Mouse (Mus musculus): ENCODE measurements around the gene Sgf29. TPM values are rescaled to one million over a fixed set of nuclear protein-coding genes. Genes with fewer than 3 reads are reported as not detected.
A peak's percentile ranks its signal among the peaks of the same experiment; 100 is the strongest.
"Not testable (repeated sequence)": the region's sequence is repeated elsewhere in the genome, so short reads cannot be mapped to it uniquely, and the experiment has no call there.

Sgf29 gene
- polyA plus RNA-seq, 1 experiment from 2014 or later = 65.6 TPM

- H3K4me3 ChIP-seq = no peak overlapping the region
- H3K27me3 ChIP-seq (replicated peaks; ENCODE audit: low read depth, poor library complexity, severe bottlenecking) = no peaks in the 10 kb centered on the region
- 59% methylated on average over 6 of the region's 6 CpGs for WGBS
- no peaks in the 10 kb centered on the region for H3K36me3 ChIP-seq (replicated peaks)
- peak overlapping the region; percentile 37; the same call in 1 of the 2 replicates for H3K27ac ChIP-seq (replicated peaks)
- peaks cover 7% of the 10 kb centered on the region for H3K4me1 ChIP-seq
- no peaks in the 10 kb centered on the region for H3K9me3 ChIP-seq
- no peak for DNase-seq (ENCODE audit: low spot score)
These were observed 23.7 kb upstream of the Sgf29 start for GRCm38 (mm10) chr7:126625369-126625768.

GRCm38 (mm10) chr7:126625807-126626600 lies 23.1 kb upstream of the Sgf29 start:
- peaks cover 7% of the 10 kb centered on the region for H3K4me1 ChIP-seq
- H3K27ac ChIP-seq (replicated peaks) = peak overlapping the region; percentile 37; the same call in 1 of the 2 replicates
- no peaks in the 10 kb centered on the region for H3K9me3 ChIP-seq
- 86% methylated on average over 3 of the region's 3 CpGs for WGBS
- DNase-seq (ENCODE audit: low spot score) = no peak
- no peak overlapping the region for H3K4me3 ChIP-seq
- H3K27me3 ChIP-seq (replicated peaks; ENCODE audit: low read depth, poor library complexity, severe bottlenecking) = no peaks in the 10 kb centered on the region
- H3K36me3 ChIP-seq (replicated peaks) = no peaks in the 10 kb centered on the region

GRCm38 (mm10) chr7:126628111-126628510 lies 21.0 kb upstream of the Sgf29 start:
- Histone ChIP-seq H3K4me1 (peaks cover 7% of the 10 kb centered on the region), H3K36me3 (replicated peaks) (no peaks in the 10 kb centered on the region), H3K27ac (replicated peaks) (no peak overlapping the region; the same call in 1 of the 2 replicates), H3K9me3 (no peaks in the 10 kb centered on the region), H3K4me3 (no peak overlapping the region), H3K27me3 (replicated peaks; ENCODE audit: low read depth, poor library complexity, severe bottlenecking) (no peaks in the 10 kb centered on the region)
- no peak for DNase-seq (ENCODE audit: low spot score)
- WGBS = 64% methylated on average over 6 of the region's 6 CpGs

GRCm38 (mm10) chr7:126629915-126630314 lies 19.2 kb upstream of the Sgf29 start:
- no peak overlapping the region for H3K27ac ChIP-seq (replicated peaks)
- H3K4me3 ChIP-seq = no peak overlapping the region
- WGBS = 61% methylated on average over 3 of the region's 3 CpGs
- H3K27me3 ChIP-seq (replicated peaks; ENCODE audit: low read depth, poor library complexity, severe bottlenecking) = no peaks in the 10 kb centered on the region
- no peak for DNase-seq (ENCODE audit: low spot score)
- H3K9me3 ChIP-seq = no peaks in the 10 kb centered on the region
- peaks cover 7% of the 10 kb centered on the region for H3K4me1 ChIP-seq
- no peaks in the 10 kb centered on the region for H3K36me3 ChIP-seq (replicated peaks)

GRCm38 (mm10) chr7:126630824-126631518 lies 18.1 kb upstream of the Sgf29 start, which contains the start of gene Nupr1:
Nupr1 (minus strand) TSS chr7:126630861.
- no peaks in the 10 kb centered on the region for H3K36me3 ChIP-seq (replicated peaks)
- no peak within 1 kb of the TSS for H3K4me3 ChIP-seq
- 0 out of 2 replicates have a peak, but pooled peaks cover under 1% of the 10 kb centered on the region for H3K4me1 ChIP-seq
- H3K27me3 ChIP-seq (replicated peaks; ENCODE audit: low read depth, poor library complexity, severe bottlenecking) = no peaks in the 10 kb centered on the region
- DNase-seq (ENCODE audit: low spot score) = no peak
- 88% methylated on average over 4 of the region's 4 CpGs for WGBS
- no peak within 1 kb of the TSS for H3K27ac ChIP-seq (replicated peaks)
- H3K9me3 ChIP-seq = no peaks in the 10 kb centered on the region

GRCm38 (mm10) chr7:126632478-126632877 lies 16.6 kb upstream of the Sgf29 start:
- H3K27ac ChIP-seq (replicated peaks) = no peak overlapping the region
- 77% methylated on average over 2 of the region's 2 CpGs for WGBS
- no peaks in the 10 kb centered on the region for H3K4me1 ChIP-seq
- no peaks in the 10 kb centered on the region for H3K9me3 ChIP-seq
- DNase-seq (ENCODE audit: low spot score) = no peak
- no peaks in the 10 kb centered on the region for H3K36me3 ChIP-seq (replicated peaks)
- no peaks in the 10 kb centered on the region for H3K27me3 ChIP-seq (replicated peaks; ENCODE audit: low read depth, poor library complexity, severe bottlenecking)
- H3K4me3 ChIP-seq = no peak overlapping the region

GRCm38 (mm10) chr7:126635375-126635774 lies 13.7 kb upstream of the Sgf29 start:
- Histone ChIP-seq H3K27me3 (replicated peaks; ENCODE audit: low read depth, poor library complexity, severe bottlenecking) (no peaks in the 10 kb centered on the region), H3K36me3 (replicated peaks) (no peaks in the 10 kb centered on the region), H3K4me1 (no peaks in the 10 kb centered on the region), H3K27ac (replicated peaks) (no peak overlapping the region), H3K9me3 (no peaks in the 10 kb centered on the region), H3K4me3 (no peak overlapping the region)
- DNase-seq (ENCODE audit: low spot score) = no peak

- Histone ChIP-seq H3K9me3 (no peaks in the 10 kb centered on the region), H3K4me1 (no peaks in the 10 kb centered on the region), H3K27me3 (replicated peaks; ENCODE audit: low read depth, poor library complexity, severe bottlenecking) (no peaks in the 10 kb centered on the region), H3K27ac (replicated peaks) (no peak overlapping the region), H3K36me3 (replicated peaks) (no peaks in the 10 kb centered on the region), H3K4me3 (no peak overlapping the region)
- WGBS = 16% methylated on average over 4 of the region's 4 CpGs
- DNase-seq (ENCODE audit: low spot score) = peak; percentile 19
These were observed 12.2 kb upstream of the Sgf29 start for GRCm38 (mm10) chr7:126636733-126637520.

GRCm38 (mm10) chr7:126642545-126643243 lies 6.4 kb upstream of the Sgf29 start:
- peaks cover 9% of the 10 kb centered on the region; the same call in 1 of the 2 replicates for H3K4me1 ChIP-seq
- WGBS = 73% methylated on average over 5 of the region's 5 CpGs
- H3K4me3 ChIP-seq = no peak overlapping the region
- H3K27me3 ChIP-seq (replicated peaks; ENCODE audit: low read depth, poor library complexity, severe bottlenecking) = no peaks in the 10 kb centered on the region
- no peaks in the 10 kb centered on the region for H3K36me3 ChIP-seq (replicated peaks)
- no peaks in the 10 kb centered on the region for H3K9me3 ChIP-seq
- H3K27ac ChIP-seq (replicated peaks) = no peak overlapping the region
- DNase-seq (ENCODE audit: low spot score) = no peak

- H3K9me3 ChIP-seq; DNase-seq (ENCODE audit: low spot score); H3K36me3 ChIP-seq (replicated peaks); H3K27me3 ChIP-seq (replicated peaks; ENCODE audit: low read depth, poor library complexity, severe bottlenecking); H3K27ac ChIP-seq (replicated peaks); H3K4me3 ChIP-seq; H3K4me1 ChIP-seq: not testable (repeated sequence)
- WGBS = 81% methylated on average over 3 of the region's 3 CpGs
These were observed 5.9 kb upstream of the Sgf29 start for GRCm38 (mm10) chr7:126643244-126643617.

- no peaks in the 10 kb centered on the region for H3K27me3 ChIP-seq (replicated peaks; ENCODE audit: low read depth, poor library complexity, severe bottlenecking)
- no peak overlapping the region for H3K27ac ChIP-seq (replicated peaks)
- no peak for DNase-seq (ENCODE audit: low spot score)
- peaks cover 16% of the 10 kb centered on the region for H3K4me1 ChIP-seq
- 71% methylated on average over 3 of the region's 3 CpGs for WGBS
- H3K9me3 ChIP-seq = no peaks in the 10 kb centered on the region
- no peak overlapping the region for H3K4me3 ChIP-seq
- H3K36me3 ChIP-seq (replicated peaks) = no peaks in the 10 kb centered on the region
These were observed 4.8 kb upstream of the Sgf29 start for GRCm38 (mm10) chr7:126644345-126644744.

GRCm38 (mm10) chr7:126644914-126645313 lies 4.2 kb upstream of the Sgf29 start:
- no peaks in the 10 kb centered on the region for H3K36me3 ChIP-seq (replicated peaks)
- H3K4me1 ChIP-seq = peaks cover 19% of the 10 kb centered on the region
- no peak for DNase-seq (ENCODE audit: low spot score)
- no peak overlapping the region for H3K4me3 ChIP-seq
- H3K9me3 ChIP-seq = no peaks in the 10 kb centered on the region
- no peak overlapping the region for H3K27ac ChIP-seq (replicated peaks)
- H3K27me3 ChIP-seq (replicated peaks; ENCODE audit: low read depth, poor library complexity, severe bottlenecking) = no peaks in the 10 kb centered on the region

All from embryonic facial prominence, embryonic 10.5 days (tissue).